Mouse (Mus musculus) heart, adult 2 months (tissue): ENCODE results near the gene Sfxn1.

Experiments
- CTCF ChIP-seq: fragments of 200-600 bp; IDR thresholded peaks from 2 replicates; pipeline ENCODE4 v1.8.1; 2022; ENCODE audit warnings: antibody characterized with exemption, mild to moderate bottlenecking, moderate library complexity
- EP300 ChIP-seq: fragments of 200-500 bp; IDR thresholded peaks from 2 replicates; pipeline ENCODE4 v1.6.1; 2011; ENCODE audit warnings: low read depth, low read length, control low read depth; ENCODE audit not compliant: insufficient read depth
- POLR2A ChIP-seq: fragments of 200-500 bp; IDR thresholded peaks from 2 replicates; pipeline ENCODE4 v1.6.1; 2011; ENCODE audit warnings: mild to moderate bottlenecking, low read depth, low read length, control low read depth; ENCODE audit not compliant: insufficient read depth

DNA sequence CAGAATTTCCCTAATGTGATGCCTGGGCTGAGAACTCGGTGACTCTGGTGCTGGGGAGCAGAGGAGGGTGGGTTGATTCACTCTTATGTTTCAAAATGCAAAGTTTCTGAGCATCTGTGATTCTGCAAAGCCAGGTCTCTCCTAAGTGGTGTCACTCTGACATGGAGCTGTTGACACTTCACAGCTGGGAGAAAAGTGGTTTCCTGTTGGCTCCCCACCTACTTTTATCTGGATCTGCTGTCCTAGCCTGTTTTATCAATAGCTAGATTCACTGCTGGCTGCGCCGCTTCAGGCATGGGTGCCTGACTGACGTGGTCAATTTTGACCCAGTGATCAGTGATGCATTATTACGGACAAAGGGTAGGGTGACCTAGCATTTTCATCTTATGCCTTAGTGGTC lies 11.3 kb downstream of the Sfxn1 start:
- TF ChIP-seq CTCF (no peak), EP300 (no peak), POLR2A (no peak)
